Mouse (Mus musculus) embryonic stem cell, embryonic (primary cell): ENCODE results near the gene Mpv17l2.

ENCODE experiments used
- CTCF ChIA-PET, 4 experiments: fragments of 300-600 bp in 2 of 4; fragments of 350-600 bp in 2 of 4; sonication (Branson Sonifier 250); formaldehyde crosslinking; loops; one replicate each; lab custom pipeline; 2022; ENCODE audit warnings: inconsistent platforms in 2 of 4; lab: Charles Lee
- POLR2A ChIA-PET, 4 experiments: fragments of 300-600 bp in 2 of 4; fragments of 350-600 bp in 2 of 4; sonication (Branson Sonifier 250); formaldehyde crosslinking; loops; one replicate each; lab custom pipeline; 2022; ENCODE audit warnings: antibody characterized with exemption in 4 of 4, inconsistent platforms in 1 of 4; lab: Charles Lee

Mpv17l2 gene

GRCm38 (mm10) chr8:70744806-70745205 lies 15.9 kb downstream of the Mpv17l2 start:
- CTCF ChIA-PET, result interaction anchor here in 2 of 4 experiments (0.6 to 1.5 kb wide), 3 partner anchors 18 to 96 kb away, joined by 3 to 4 read pairs (median 3); partner anchors contain the start of gene Gm3336 (in 1 of the 2)
- POLR2A ChIA-PET, result interaction anchor here in 3 of 4 experiments (1.0 to 14.5 kb wide), 9 partner anchors 10 to 94 kb away, joined by 3 to 148 read pairs (median 8); partner anchors contain the start of genes Arrdc2 (in 1 of the 3), Jund (in 1 of the 3), Mpv17l2 (in 1 of the 3) and Rab3a (in 1 of the 3)

- ChIA-PET POLR2A (interaction anchor here in 3 of 4 experiments (0.5 to 4.0 kb wide), 25 partner anchors 8 to 135 kb away, joined by 3 to 15 read pairs (median 3); partner anchors contain the start of genes Jund (in 3 of the 3), Pde4c (in 2 of the 3), Arrdc2 (in 1 of the 3) and Lsm4 (in 1 of the 3)), CTCF (interaction anchor here in 3 of 4 experiments (0.5 to 2.4 kb wide), 8 partner anchors 8 to 153 kb away, joined by 3 to 11 read pairs (median 4); partner anchors contain the start of gene Rpl18a (in 1 of the 3))
Observed at GRCm38 (mm10) chr8:70743656-70744590, 16.8 kb downstream of the Mpv17l2 start.

- ChIA-PET POLR2A (interaction anchor here in 3 of 4 experiments (0.6 to 4.0 kb wide), 19 partner anchors 9 to 96 kb away, joined by 3 to 15 read pairs (median 4); partner anchors contain the start of genes Jund (in 3 of the 3), Arrdc2 (in 2 of the 3), Lsm4 (in 1 of the 3) and Pde4c (in 1 of the 3)), CTCF (interaction anchor here in 2 of 4 experiments (0.5 to 2.4 kb wide), 7 partner anchors 9 to 154 kb away, joined by 3 to 11 read pairs (median 3); partner anchors contain the start of gene Rpl18a (in 1 of the 2))
Observed at GRCm38 (mm10) chr8:70742981-70743655, 17.6 kb downstream of the Mpv17l2 start.

GRCm38 (mm10) chr8:70742176-70742575 lies 18.6 kb downstream of the Mpv17l2 start:
- POLR2A ChIA-PET, result interaction anchor here in 2 of 4 experiments (1.0 to 4.0 kb wide), 3 partner anchors 9 to 98 kb away, joined by 3 to 11 read pairs (median 4); partner anchors contain the start of gene Arrdc2 (in 1 of the 2)
- CTCF ChIA-PET, result interaction anchor here in 2 of 4 experiments (1.3 to 2.4 kb wide), 3 partner anchors 27 to 102 kb away, joined by 3 to 11 read pairs (median 4); partner anchors contain the start of gene Arrdc2 (in 1 of the 2)

GRCm38 (mm10) chr8:70741661-70742060 lies 19.1 kb downstream of the Mpv17l2 start:
- POLR2A ChIA-PET, result interaction anchor here in 3 of 4 experiments (0.6 to 4.0 kb wide), 6 partner anchors 9 to 98 kb away, joined by 3 to 11 read pairs (median 3); partner anchors contain the start of genes Arrdc2 (in 1 of the 3) and Rab3a (in 1 of the 3)

GRCm38 (mm10) chr8:70738211-70738610 lies 22.5 kb downstream of the Mpv17l2 start:
- POLR2A ChIA-PET, result interaction anchor here in 2 of 4 experiments (0.9 to 1.6 kb wide), 5 partner anchors 9 to 55 kb away, joined by 3 to 7 read pairs (median 4); partner anchors contain the start of gene Jund (in 1 of the 2)

More at GRCm38 (mm10) chr8:70741661-70742060, 19.1 kb downstream of the Mpv17l2 start:
- CTCF ChIA-PET, result interaction anchor here in 2 of 4 experiments (1.3 to 2.4 kb wide), 3 partner anchors 27 to 103 kb away, joined by 3 to 11 read pairs (median 4); partner anchors contain the start of gene Arrdc2 (in 1 of the 2)

GRCm38 (mm10) chr8:70737705-70738104 lies 23.0 kb downstream of the Mpv17l2 start:
- CTCF ChIA-PET, result no interaction called here
- POLR2A ChIA-PET, result interaction anchor here in 2 of 4 experiments (1.2 to 1.3 kb wide), 2 partner anchors 9 to 55 kb away, joined by 4 read pairs; no protein-coding TSS in a partner anchor

More at GRCm38 (mm10) chr8:70738211-70738610, 22.5 kb downstream of the Mpv17l2 start:
- CTCF ChIA-PET, result interaction anchor here in 1 of 4 experiments (0.7 kb wide), 1 partner anchor 8 kb away, joined by 3 read pairs; no protein-coding TSS in a partner anchor

- CTCF ChIA-PET, result interaction anchor here in 3 of 4 experiments (1.2 to 2.5 kb wide), 6 partner anchors 9 to 58 kb away, joined by 4 to 16 read pairs (median 5); partner anchors contain the start of genes Gm3336 (in 1 of the 3), Lsm4 (in 1 of the 3) and Rab3a (in 1 of the 3)
- POLR2A ChIA-PET, result interaction anchor here in 3 of 4 experiments (0.6 to 5.2 kb wide), 14 partner anchors 11 to 166 kb away, joined by 3 to 56 read pairs (median 6); partner anchors contain the start of genes Arrdc2 (in 2 of the 3), Gm3336 (in 1 of the 3), Jund (in 1 of the 3) and Lsm4 (in 1 of the 3)
Observed at GRCm38 (mm10) chr8:70730956-70731355, 29.8 kb downstream of the Mpv17l2 start.

- ChIA-PET POLR2A (interaction anchor here in 3 of 4 experiments (0.6 to 5.2 kb wide), 45 partner anchors 9 to 500 kb away, joined by 3 to 56 read pairs (median 5); partner anchors contain the start of genes Arrdc2 (in 3 of the 3), Jund (in 3 of the 3), Gm3336 (in 2 of the 3) and Mpv17l2 (in 2 of the 3)), CTCF (interaction anchor here in 3 of 4 experiments (0.5 to 3.3 kb wide), 18 partner anchors 8 to 480 kb away, joined by 3 to 16 read pairs (median 4); partner anchors contain the start of genes Gm3336 (in 1 of the 3), Lsm4 (in 1 of the 3) and Rab3a (in 1 of the 3))
Observed at GRCm38 (mm10) chr8:70729808-70730475, 30.8 kb downstream of the Mpv17l2 start.

GRCm38 (mm10) chr8:70726721-70727120 lies 34.0 kb downstream of the Mpv17l2 start:
- ChIA-PET POLR2A (interaction anchor here in 3 of 4 experiments (0.5 to 5.1 kb wide), 11 partner anchors 27 to 353 kb away, joined by 3 to 28 read pairs (median 3); partner anchors contain the start of genes Jund (in 2 of the 3), Arrdc2 (in 1 of the 3), Lsm4 (in 1 of the 3) and Rpl18a (in 1 of the 3)), CTCF (interaction anchor here in 3 of 4 experiments (0.6 to 10.1 kb wide), 7 partner anchors 25 to 195 kb away, joined by 3 to 79 read pairs (median 4); partner anchors contain the start of genes Rab3a (in 2 of the 3) and Mast3 (in 1 of the 3))

- ChIA-PET CTCF (interaction anchor here (0.6 to 10.1 kb wide), 9 partner anchors 10 to 345 kb away, joined by 3 to 79 read pairs (median 4); partner anchors contain the start of genes Rab3a (in 2 of the 4) and Mast3 (in 1 of the 4)), POLR2A (interaction anchor here in 3 of 4 experiments (0.6 to 5.1 kb wide), 11 partner anchors 27 to 171 kb away, joined by 3 to 28 read pairs (median 3); partner anchors contain the start of genes Arrdc2 (in 2 of the 3), Jund (in 2 of the 3) and Rpl18a (in 1 of the 3))
Observed at GRCm38 (mm10) chr8:70725792-70726447, 34.8 kb downstream of the Mpv17l2 start.

GRCm38 (mm10) chr8:70724216-70724615 lies 36.5 kb downstream of the Mpv17l2 start:
- ChIA-PET POLR2A (interaction anchor here in 3 of 4 experiments (0.5 to 5.1 kb wide), 21 partner anchors 8 to 173 kb away, joined by 3 to 28 read pairs (median 4); partner anchors contain the start of genes Jund (in 2 of the 3), Rab3a (in 2 of the 3), Arrdc2 (in 1 of the 3) and Lsm4 (in 1 of the 3)), CTCF (interaction anchor here in 3 of 4 experiments (0.6 to 10.1 kb wide), 10 partner anchors 28 to 120 kb away, joined by 3 to 92 read pairs (median 3); partner anchors contain the start of genes Rab3a (in 2 of the 3), Arrdc2 (in 1 of the 3) and Mpv17l2 (in 1 of the 3))

- POLR2A ChIA-PET, result interaction anchor here in 3 of 4 experiments (0.5 to 5.1 kb wide), 25 partner anchors 9 to 173 kb away, joined by 3 to 28 read pairs (median 4); partner anchors contain the start of genes Jund (in 2 of the 3), Mpv17l2 (in 2 of the 3), Rab3a (in 2 of the 3) and Arrdc2 (in 1 of the 3)
- CTCF ChIA-PET, result interaction anchor here in 3 of 4 experiments (0.8 to 10.1 kb wide), 9 partner anchors 28 to 121 kb away, joined by 3 to 92 read pairs (median 3); partner anchors contain the start of genes Rab3a (in 2 of the 3), Arrdc2 (in 1 of the 3) and Mpv17l2 (in 1 of the 3)
Observed at GRCm38 (mm10) chr8:70723486-70724210, 37.1 kb downstream of the Mpv17l2 start, which contains the start of gene Pde4c. Gene Pde4c (plus strand): TSS chr8:70723720.
